Mouse (Mus musculus): ENCODE results near the gene Irx2. TPM values are rescaled to one million over a fixed set of nuclear protein-coding genes. Genes with fewer than 3 reads are reported as not detected.

Gene Irx2
- polyA plus RNA-seq (2014; fragmentation: Nextera tagmentation; extraction: Ambion mirVana), result 23.4 and 31.8 TPM in 2 replicates

- Histone ChIP-seq H3K9ac (peak within 1 kb of the TSS; percentile 76), H3K4me2 (replicated peaks) (peak within 1 kb of the TSS; percentile 66), H3K27ac (peak within 1 kb of the TSS; percentile 88), H3K4me1 (replicated peaks; ENCODE audit: control insufficient read depth, insufficient read depth, low read length) (peaks cover 12% of the 10 kb centered on the region; the same call in 1 of the 2 replicates), H3K4me3 (replicated peaks; ENCODE audit: low read length) (peak within 1 kb of the TSS; percentile 65), H3K9me3 (ENCODE audit: control insufficient read depth, low read length) (no peaks in the 10 kb centered on the region), H3K27me3 (ENCODE audit: control insufficient read depth, insufficient read depth, low read length) (peaks cover 44% of the 10 kb centered on the region), H3K36me3 (replicated peaks; ENCODE audit: control insufficient read depth, insufficient read depth) (0 out of 2 replicates have a peak, but pooled peaks cover 9% of the 10 kb centered on the region)
- WGBS, result under 1% methylated on average over 34 of the region's 45 CpGs
- peak; percentile 81 for DNase-seq (ENCODE audit: low spot score)
- ATAC-seq (ENCODE audit: low FRiP score), result peak; percentile 88
These were observed at the start of gene Irx2 for GRCm38 (mm10) chr13:72628462-72628916. Gene Irx2, plus strand, starts transcription at chr13:72628820.

GRCm38 (mm10) chr13:72581276-72581675 is 47.3 kb upstream of the Irx2 start:
- Histone ChIP-seq H3K9me3 (ENCODE audit: control insufficient read depth, low read length) (peaks cover 7% of the 10 kb centered on the region; the same call in 1 of the 2 replicates), H3K27ac (no peak overlapping the region), H3K4me1 (replicated peaks; ENCODE audit: control insufficient read depth, insufficient read depth, low read length) (no peaks in the 10 kb centered on the region), H3K4me3 (replicated peaks; ENCODE audit: low read length) (no peak overlapping the region), H3K36me3 (replicated peaks; ENCODE audit: control insufficient read depth, insufficient read depth) (no peaks in the 10 kb centered on the region), H3K9ac (no peak overlapping the region), H3K27me3 (ENCODE audit: control insufficient read depth, insufficient read depth, low read length) (peaks cover 5% of the 10 kb centered on the region; the same call in 1 of the 2 replicates), H3K4me2 (replicated peaks) (no peak overlapping the region)
- DNase-seq (ENCODE audit: low spot score) (no peak), ATAC-seq (ENCODE audit: low FRiP score) (no peak)
- WGBS, result 96% methylated on average over 2 of the region's 2 CpGs

GRCm38 (mm10) chr13:72592526-72592925 is 36.1 kb upstream of the Irx2 start:
- H3K4me2 ChIP-seq (replicated peaks), result no peak overlapping the region
- 70% methylated on average over 4 of the region's 4 CpGs for WGBS
- H3K36me3 ChIP-seq (replicated peaks; ENCODE audit: control insufficient read depth, insufficient read depth), result no peaks in the 10 kb centered on the region
- no peak overlapping the region for H3K27ac ChIP-seq
- no peak overlapping the region for H3K4me3 ChIP-seq (replicated peaks; ENCODE audit: low read length)
- H3K9me3 ChIP-seq (ENCODE audit: control insufficient read depth, low read length), result no peaks in the 10 kb centered on the region
- no peak for DNase-seq (ENCODE audit: low spot score)
- H3K9ac ChIP-seq, result no peak overlapping the region
- H3K27me3 ChIP-seq (ENCODE audit: control insufficient read depth, insufficient read depth, low read length), result no peaks in the 10 kb centered on the region
- no peaks in the 10 kb centered on the region for H3K4me1 ChIP-seq (replicated peaks; ENCODE audit: control insufficient read depth, insufficient read depth, low read length)
- no peak for ATAC-seq (ENCODE audit: low FRiP score)

GRCm38 (mm10) chr13:72593310-72593709 is 35.3 kb upstream of the Irx2 start:
- ATAC-seq (ENCODE audit: low FRiP score), result no peak
- H3K9ac ChIP-seq, result no peak overlapping the region
- no peak overlapping the region for H3K4me3 ChIP-seq (replicated peaks; ENCODE audit: low read length)
- H3K27ac ChIP-seq, result no peak overlapping the region
- H3K27me3 ChIP-seq (ENCODE audit: control insufficient read depth, insufficient read depth, low read length), result no peaks in the 10 kb centered on the region
- WGBS, result 82% methylated on average over 6 of the region's 6 CpGs
- DNase-seq (ENCODE audit: low spot score), result no peak
- no peak overlapping the region for H3K4me2 ChIP-seq (replicated peaks)
- no peaks in the 10 kb centered on the region for H3K36me3 ChIP-seq (replicated peaks; ENCODE audit: control insufficient read depth, insufficient read depth)
- no peaks in the 10 kb centered on the region for H3K9me3 ChIP-seq (ENCODE audit: control insufficient read depth, low read length)
- no peaks in the 10 kb centered on the region for H3K4me1 ChIP-seq (replicated peaks; ENCODE audit: control insufficient read depth, insufficient read depth, low read length)

DNA sequence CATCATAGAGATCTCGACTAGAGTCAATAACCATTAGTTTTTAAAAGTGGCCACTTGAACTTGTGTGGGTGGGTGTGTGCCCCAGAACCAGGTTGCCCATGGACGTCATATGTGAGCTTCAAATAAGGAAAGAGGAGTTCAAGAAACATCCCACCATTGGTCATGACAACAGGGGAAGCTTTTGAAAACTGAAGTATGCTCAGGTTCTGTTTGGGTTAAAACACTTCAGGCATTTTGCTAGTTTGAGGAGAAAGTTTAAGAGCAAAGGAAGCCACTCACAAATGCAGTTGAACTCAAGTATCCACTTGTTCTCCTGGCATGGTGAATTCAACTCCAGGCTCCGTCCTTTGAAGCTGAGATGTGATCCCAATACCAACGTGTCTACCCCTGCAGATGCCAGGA is 34.9 kb upstream of the Irx2 start:
- Histone ChIP-seq H3K9ac (no peak overlapping the region), H3K4me1 (replicated peaks; ENCODE audit: control insufficient read depth, insufficient read depth, low read length) (no peaks in the 10 kb centered on the region), H3K9me3 (ENCODE audit: control insufficient read depth, low read length) (no peaks in the 10 kb centered on the region), H3K27me3 (ENCODE audit: control insufficient read depth, insufficient read depth, low read length) (no peaks in the 10 kb centered on the region), H3K36me3 (replicated peaks; ENCODE audit: control insufficient read depth, insufficient read depth) (no peaks in the 10 kb centered on the region), H3K4me2 (replicated peaks) (no peak overlapping the region), H3K4me3 (replicated peaks; ENCODE audit: low read length) (no peak overlapping the region), H3K27ac (no peak overlapping the region)
- ATAC-seq (ENCODE audit: low FRiP score), result no peak
- DNase-seq (ENCODE audit: low spot score), result no peak
- WGBS, result 86% methylated on average over 4 of the region's 4 CpGs

GRCm38 (mm10) chr13:72599254-72599653 is 29.4 kb upstream of the Irx2 start:
- ATAC-seq (ENCODE audit: low FRiP score) (no peak), DNase-seq (ENCODE audit: low spot score) (no peak)
- 92% methylated on average over 3 of the region's 3 CpGs for WGBS

DNA sequence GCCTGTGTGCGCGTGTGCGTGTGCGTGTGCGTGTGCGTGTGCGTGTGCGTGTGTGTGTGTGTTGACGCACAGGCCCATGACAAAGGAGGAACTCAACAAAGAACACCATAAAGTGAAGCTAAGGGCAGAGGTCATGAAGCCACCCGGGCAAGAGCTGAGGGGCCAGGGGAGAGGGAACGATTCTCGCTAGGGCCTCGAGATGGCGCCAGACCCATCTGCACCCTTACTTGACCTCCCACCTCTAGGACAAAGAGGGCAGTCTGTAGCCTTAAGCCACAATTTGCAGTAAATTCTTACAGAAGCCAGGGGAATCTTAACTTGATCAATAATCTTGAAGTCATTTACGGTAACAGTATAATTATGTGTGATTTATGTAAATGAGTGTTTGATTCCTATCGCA is 19.9 kb upstream of the Irx2 start:
- Histone ChIP-seq H3K4me3 (replicated peaks; ENCODE audit: low read length) (no peak overlapping the region), H3K9ac (no peak overlapping the region), H3K9me3 (ENCODE audit: control insufficient read depth, low read length) (0 out of 2 replicates have a peak, but pooled peaks cover 3% of the 10 kb centered on the region), H3K27me3 (ENCODE audit: control insufficient read depth, insufficient read depth, low read length) (no peaks in the 10 kb centered on the region), H3K4me2 (replicated peaks) (no peak overlapping the region), H3K27ac (no peak overlapping the region), H3K4me1 (replicated peaks; ENCODE audit: control insufficient read depth, insufficient read depth, low read length) (no peaks in the 10 kb centered on the region), H3K36me3 (replicated peaks; ENCODE audit: control insufficient read depth, insufficient read depth) (no peaks in the 10 kb centered on the region)
- WGBS, result 64% methylated on average over 16 of the region's 16 CpGs
- ATAC-seq (ENCODE audit: low FRiP score) (no peak), DNase-seq (ENCODE audit: low spot score) (no peak)

More at GRCm38 (mm10) chr13:72599254-72599653, 29.4 kb upstream of the Irx2 start:
- Histone ChIP-seq H3K27ac (no peak overlapping the region), H3K9me3 (ENCODE audit: control insufficient read depth, low read length) (no peaks in the 10 kb centered on the region), H3K36me3 (replicated peaks; ENCODE audit: control insufficient read depth, insufficient read depth) (no peaks in the 10 kb centered on the region), H3K27me3 (ENCODE audit: control insufficient read depth, insufficient read depth, low read length) (no peaks in the 10 kb centered on the region), H3K4me1 (replicated peaks; ENCODE audit: control insufficient read depth, insufficient read depth, low read length) (no peaks in the 10 kb centered on the region), H3K4me3 (replicated peaks; ENCODE audit: low read length) (no peak overlapping the region), H3K4me2 (replicated peaks) (no peak overlapping the region), H3K9ac (no peak overlapping the region)

- Histone ChIP-seq H3K27ac (no peak overlapping the region), H3K27me3 (ENCODE audit: control insufficient read depth, insufficient read depth, low read length) (no peaks in the 10 kb centered on the region), H3K4me1 (replicated peaks; ENCODE audit: control insufficient read depth, insufficient read depth, low read length) (no peaks in the 10 kb centered on the region), H3K4me2 (replicated peaks) (no peak overlapping the region), H3K36me3 (replicated peaks; ENCODE audit: control insufficient read depth, insufficient read depth) (no peaks in the 10 kb centered on the region), H3K4me3 (replicated peaks; ENCODE audit: low read length) (no peak overlapping the region), H3K9me3 (ENCODE audit: control insufficient read depth, low read length) (0 out of 2 replicates have a peak, but pooled peaks cover 3% of the 10 kb centered on the region), H3K9ac (no peak overlapping the region)
- no peak for ATAC-seq (ENCODE audit: low FRiP score)
- no peak for DNase-seq (ENCODE audit: low spot score)
- 95% methylated on average over 2 of the region's 2 CpGs for WGBS
These were observed 18.3 kb upstream of the Irx2 start for GRCm38 (mm10) chr13:72610277-72610676.

DNA sequence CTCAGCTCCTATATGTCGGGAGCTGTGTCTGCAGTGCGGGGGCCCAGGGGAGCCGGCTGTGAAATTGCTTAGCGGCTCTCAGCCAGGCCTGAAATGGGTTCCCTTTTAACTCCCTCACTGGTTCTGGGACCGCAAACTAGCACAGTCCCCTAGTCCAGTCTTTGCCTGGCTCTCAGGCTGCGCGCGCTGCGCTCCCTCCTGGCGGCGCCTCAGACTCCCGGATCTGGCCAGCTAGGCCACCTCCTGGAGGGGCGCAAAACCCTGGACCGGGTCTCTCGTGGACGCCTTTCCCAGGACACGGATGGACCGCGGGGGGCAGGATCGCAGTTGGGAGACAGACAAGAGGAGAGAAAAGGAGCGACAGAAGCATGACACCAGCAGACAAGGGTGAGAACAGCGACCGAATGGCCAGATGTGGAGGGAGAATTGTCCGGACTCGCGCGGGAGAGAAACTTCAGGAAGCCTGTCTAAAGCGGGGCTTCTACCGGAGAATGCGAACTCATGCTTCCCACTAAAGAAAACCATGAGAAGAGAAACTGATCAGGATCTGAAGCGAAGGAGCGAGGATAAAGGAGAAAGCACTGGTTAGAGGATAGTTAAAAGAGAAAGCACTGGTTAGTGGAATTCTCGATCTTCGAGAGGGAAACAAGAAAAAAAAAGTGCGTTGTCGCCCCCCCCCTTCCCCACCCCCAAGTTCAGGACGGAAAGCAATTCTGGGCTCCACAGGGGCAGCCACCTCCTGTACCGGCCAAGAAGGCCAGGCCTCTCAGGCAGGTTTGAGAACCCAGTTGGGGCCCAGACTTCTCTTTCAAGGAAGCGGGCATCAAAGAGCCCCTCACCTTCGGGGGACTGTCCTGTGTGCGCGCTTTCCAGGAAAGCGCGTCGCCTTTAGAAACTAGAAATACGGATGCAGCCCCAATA is 4.4 kb upstream of the Irx2 start:
- H3K27me3 ChIP-seq (ENCODE audit: control insufficient read depth, insufficient read depth, low read length), result peaks cover 56% of the 10 kb centered on the region
- no peak for ATAC-seq (ENCODE audit: low FRiP score)

More for the DNA sequence above, 4.4 kb upstream of the Irx2 start:
- Histone ChIP-seq H3K9ac (peak overlapping the region; percentile 53), H3K9me3 (ENCODE audit: control insufficient read depth, low read length) (no peaks in the 10 kb centered on the region), H3K36me3 (replicated peaks; ENCODE audit: control insufficient read depth, insufficient read depth) (no peaks in the 10 kb centered on the region), H3K4me3 (replicated peaks; ENCODE audit: low read length) (peak overlapping the region; percentile 24), H3K27ac (no peak overlapping the region), H3K4me1 (replicated peaks; ENCODE audit: control insufficient read depth, insufficient read depth, low read length) (peaks cover 4% of the 10 kb centered on the region; the same call in 1 of the 2 replicates), H3K4me2 (replicated peaks) (peak overlapping the region; percentile 66)
- peak; percentile 61 for DNase-seq (ENCODE audit: low spot score)
- WGBS, result under 1% methylated on average over 46 of the region's 46 CpGs
